Mouse (Mus musculus) 3T3-L1 (cell line): ENCODE results near the gene Ager.

Source experiments
- DNase-seq: peaks from one replicate; pipeline ENCODE4 v3.0.0-alpha.2; 2015; ENCODE audit warnings: low read depth, low spot score

The Ager gene

GRCm38 (mm10) chr17:34604511-34605237, 7.0 kb downstream of the Ager start:
- peak; percentile 49 for DNase-seq

GRCm38 (mm10) chr17:34605609-34606008, 7.9 kb downstream of the Ager start:
- DNase-seq, result peak; percentile 93

GRCm38 (mm10) chr17:34606186-34607039, 8.8 kb downstream of the Ager start:
- DNase-seq, result peak; percentile 49

GRCm38 (mm10) chr17:34607997-34608396, 10.3 kb downstream of the Ager start:
- no peak for DNase-seq

GRCm38 (mm10) chr17:34611050-34611449, 13.4 kb downstream of the Ager start:
- DNase-seq, result no peak

GRCm38 (mm10) chr17:34613054-34613645, 15.5 kb downstream of the Ager start:
- DNase-seq, result no peak

GRCm38 (mm10) chr17:34613830-34614229, 16.2 kb downstream of the Ager start:
- DNase-seq, result no peak

GRCm38 (mm10) chr17:34615871-34616270, 18.2 kb downstream of the Ager start, which contains the start of gene Egfl8:
TSS of gene Egfl8 (minus strand) at chr17:34615971.
- DNase-seq, result no peak

- DNase-seq, result peak; percentile 86
Measured at GRCm38 (mm10) chr17:34618999-34619398, 21.3 kb downstream of the Ager start.

GRCm38 (mm10) chr17:34621006-34621405, 23.3 kb downstream of the Ager start:
- no peak for DNase-seq

GRCm38 (mm10) chr17:34623161-34623560, 25.5 kb downstream of the Ager start:
- no peak for DNase-seq

- no peak for DNase-seq
Measured at GRCm38 (mm10) chr17:34624981-34625380, 27.3 kb downstream of the Ager start.

GRCm38 (mm10) chr17:34626062-34626772, 28.6 kb downstream of the Ager start:
- no peak for DNase-seq

GRCm38 (mm10) chr17:34626773-34627092, 29.1 kb downstream of the Ager start:
- DNase-seq, result peak; percentile 72

- DNase-seq, result peak; percentile 91
Measured at GRCm38 (mm10) chr17:34627093-34627942, 29.7 kb downstream of the Ager start.

- peak; percentile 45 for DNase-seq
Measured at GRCm38 (mm10) chr17:34627943-34628643, 30.4 kb downstream of the Ager start, which contains the start of gene Ppt2. TSS of gene Ppt2 (minus strand) at chr17:34628510.

GRCm38 (mm10) chr17:34628644-34628967, 30.9 kb downstream of the Ager start:
- DNase-seq, result no peak

- no peak for DNase-seq
Measured at GRCm38 (mm10) chr17:34629221-34629751, 31.6 kb downstream of the Ager start, which contains the start of gene Prrt1. TSS of gene Prrt1 (plus strand) at chr17:34629533.

- no peak for DNase-seq
Measured at GRCm38 (mm10) chr17:34629796-34630603, 32.3 kb downstream of the Ager start.
